Mouse (Mus musculus) urinary bladder, postnatal 10 days (tissue): ENCODE results near the gene Spdef.

Experiments used
- DNase-seq: peaks from one replicate; pipeline ENCODE4 v3.0.0; 2022; ENCODE audit warnings: low spot score

Gene Spdef

GRCm38 (mm10) chr17:27677756-27678155, 51.0 kb downstream of the Spdef start:
- no peak for DNase-seq

GRCm38 (mm10) chr17:27676270-27676669, 52.5 kb downstream of the Spdef start:
- DNase-seq: no peak

- DNase-seq: no peak
Measured at GRCm38 (mm10) chr17:27675453-27675852, 53.3 kb downstream of the Spdef start.

- no peak for DNase-seq
Measured at GRCm38 (mm10) chr17:27673945-27674344, 54.8 kb downstream of the Spdef start.

GRCm38 (mm10) chr17:27671720-27672119, 57.0 kb downstream of the Spdef start:
- no peak for DNase-seq
